Mouse (Mus musculus) forebrain, embryonic 12.5 days (tissue): ENCODE data around the gene Gm9821. TPM values are rescaled to one million over a fixed set of nuclear protein-coding genes. Genes with fewer than 3 reads are reported as not detected.

Source experiments
- ATAC-seq: fragments of 200-750 bp; cut with Nextera tagmentation; 2 replicates; pipeline ENCODE4 v1.8.0; 2017; ENCODE audit warnings: moderate TSS enrichment; ENCODE audit not compliant: low FRiP score
- H3K27ac ChIP-seq: fragments of 300-500 bp; sonication (generic); 2 replicates; pipeline ENCODE4 v1.5.1; 2016; ENCODE audit warnings: mild to moderate bottlenecking
- H3K27me3 ChIP-seq: fragments of 300-500 bp; sonication (generic); 2 replicates; pipeline ENCODE4 v1.6.1; 2016; ENCODE audit warnings: mild to moderate bottlenecking
- H3K36me3 ChIP-seq: fragments of 300-500 bp; sonication (generic); replicated peaks from 2 replicates; pipeline ENCODE4 v1.6.1; 2016; ENCODE audit warnings: mild to moderate bottlenecking
- H3K4me1 ChIP-seq: fragments of 300-500 bp; sonication (generic); 2 replicates; pipeline ENCODE4 v1.6.1; 2016
- H3K4me2 ChIP-seq: fragments of 300-500 bp; sonication (generic); 2 replicates; pipeline ENCODE4 v1.6.1; 2016; ENCODE audit warnings: mild to moderate bottlenecking, moderate library complexity
- H3K4me3 ChIP-seq: fragments of 300-500 bp; sonication (generic); replicated peaks from 2 replicates; pipeline ENCODE4 v1.5.1; 2016; ENCODE audit warnings: mild to moderate bottlenecking
- H3K9ac ChIP-seq: fragments of 300-500 bp; sonication (generic); 2 replicates; pipeline ENCODE4 v1.6.1; 2016; ENCODE audit warnings: mild to moderate bottlenecking
- H3K9me3 ChIP-seq: fragments of 300-500 bp; sonication (generic); 2 replicates; pipeline ENCODE4 v1.6.1; 2016
- WGBS: fragments of 180-500 bp; shearing (Covaris S2); methylation state at CpG from one replicate; pipeline ENCODE4 v1.1.7; 2016; 5-methylcytosine and 5-hydroxymethylcytosine counted together
- polyA plus RNA-seq: library from polyadenylated mRNA; unstranded; fragments of >200 nt; fragmentation: Nextera tagmentation; extraction: Ambion mirVana; gene quantifications from 2 replicates; pipeline ENCODE4 v1.2.1, GENCODE M21; 2016

Gm9821 gene
- polyA plus RNA-seq, 1 experiment from 2014 or later: 0.52 TPM

DNA sequence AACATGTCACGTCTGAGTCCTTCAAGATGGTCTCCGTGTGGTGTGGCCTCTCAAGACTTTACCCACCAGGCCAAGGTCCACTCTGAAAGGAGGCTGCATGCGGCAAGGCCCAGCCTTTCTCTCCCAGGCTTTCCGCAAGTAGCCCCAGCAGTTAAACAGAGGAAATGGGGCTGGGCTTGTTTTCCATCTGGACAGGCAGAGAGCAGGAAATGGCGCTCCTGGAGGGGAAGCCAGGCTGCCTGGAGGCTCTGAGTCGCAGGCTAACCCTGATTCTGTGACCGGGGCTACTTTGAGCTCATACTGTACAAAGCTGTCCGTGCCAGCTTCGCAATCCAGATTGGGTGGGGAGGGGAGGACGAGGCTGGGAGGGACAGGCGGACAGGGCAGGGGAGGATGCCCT is 22.5 kb downstream of the Gm9821 start:
- no peak for ATAC-seq
- 77% methylated on average over 11 of the region's 11 CpGs for WGBS
- peaks cover 19% of the 10 kb centered on the region for H3K4me1 ChIP-seq
- H3K9ac ChIP-seq: no peak overlapping the region
- H3K9me3 ChIP-seq: no peaks in the 10 kb centered on the region
- no peak overlapping the region for H3K4me2 ChIP-seq
- H3K27me3 ChIP-seq: peaks cover 47% of the 10 kb centered on the region
- no peaks in the 10 kb centered on the region for H3K36me3 ChIP-seq
- H3K27ac ChIP-seq: no peak overlapping the region
- H3K4me3 ChIP-seq: no peak overlapping the region

DNA sequence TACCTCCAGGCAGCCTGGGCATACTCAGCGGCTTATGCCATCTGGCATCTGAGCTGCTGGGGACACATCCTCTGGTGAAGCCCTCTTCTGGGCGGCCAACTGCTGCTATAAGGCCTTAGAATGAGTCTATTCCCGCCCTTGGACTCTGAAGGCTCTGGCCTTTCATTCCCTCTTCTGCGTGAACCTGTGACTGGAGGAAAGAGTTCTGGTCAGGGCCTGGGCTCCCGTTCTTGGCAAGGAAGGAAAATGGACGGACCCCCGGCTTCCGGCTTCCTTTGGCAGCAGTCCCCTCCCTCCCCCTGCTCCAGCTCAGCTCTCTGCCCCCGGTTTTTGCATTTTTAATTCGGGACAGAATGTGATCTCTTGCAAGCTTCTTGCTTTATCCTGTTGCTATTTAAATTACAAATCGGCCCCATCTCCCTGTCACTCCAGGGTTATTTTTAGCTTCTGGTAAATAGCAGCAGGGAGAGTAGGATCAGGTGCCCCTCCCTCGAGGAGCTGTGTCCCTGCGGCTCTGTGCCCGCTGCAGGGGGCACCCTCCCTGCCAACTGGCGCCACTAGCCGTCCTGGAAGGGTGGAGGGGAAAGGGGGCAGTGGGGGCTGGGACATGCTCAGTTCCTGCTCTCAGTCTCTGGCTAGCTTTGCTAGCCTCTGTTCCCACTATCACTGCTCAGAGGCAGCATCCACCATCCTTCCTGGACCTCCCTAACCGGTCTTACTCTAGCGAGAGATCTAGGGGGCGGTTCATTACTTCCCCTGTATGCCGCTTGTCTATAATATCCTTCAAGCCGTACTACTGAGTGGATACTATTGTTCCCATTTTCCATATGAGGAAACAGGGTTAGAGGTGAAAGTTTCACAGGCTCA is 26.0 kb downstream of the Gm9821 start:
- peak overlapping the region; percentile 61 for H3K27ac ChIP-seq
- peak overlapping the region; percentile 32 for H3K4me2 ChIP-seq
- H3K9me3 ChIP-seq: no peaks in the 10 kb centered on the region
- H3K27me3 ChIP-seq: peaks cover 64% of the 10 kb centered on the region
- 19% methylated on average over 21 of the region's 21 CpGs for WGBS
- ATAC-seq: peak; percentile 39; the same call in 1 of the 2 replicates
- no peaks in the 10 kb centered on the region for H3K36me3 ChIP-seq
- H3K4me3 ChIP-seq: no peak overlapping the region
- peak overlapping the region; percentile 25; the same call in 1 of the 2 replicates for H3K9ac ChIP-seq
- peaks cover 42% of the 10 kb centered on the region for H3K4me1 ChIP-seq

DNA sequence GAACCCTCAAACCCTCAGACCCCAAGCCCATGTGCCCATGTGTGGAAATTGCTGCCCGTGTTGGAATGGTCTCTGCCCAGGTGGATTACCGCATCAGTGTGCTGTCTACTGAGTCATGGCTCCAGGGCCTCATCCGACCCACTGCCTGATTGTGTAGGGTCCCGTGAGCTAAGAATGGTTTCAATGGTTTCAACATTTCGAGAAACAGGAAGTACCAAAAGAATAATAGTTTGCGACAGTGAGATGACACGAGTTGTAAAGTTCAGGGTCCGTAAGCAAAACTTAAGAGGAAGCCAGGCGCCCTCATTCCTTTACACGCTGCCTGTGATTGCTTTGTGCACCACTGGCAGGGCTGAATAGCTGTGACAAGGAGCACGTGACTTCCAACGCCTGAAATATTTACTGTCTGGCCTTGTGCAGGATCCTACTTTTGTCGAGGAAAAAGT is 26.6 kb downstream of the Gm9821 start:
- Histone ChIP-seq H3K9ac (0 out of 2 replicates have a peak overlapping the region, but pooled peaks have one; percentile 25), H3K4me2 (no peak overlapping the region; the same call in 1 of the 2 replicates), H3K4me3 (no peak overlapping the region), H3K27me3 (peaks cover 67% of the 10 kb centered on the region), H3K4me1 (peaks cover 42% of the 10 kb centered on the region), H3K9me3 (no peaks in the 10 kb centered on the region), H3K36me3 (no peaks in the 10 kb centered on the region), H3K27ac (no peak overlapping the region)
- ATAC-seq: no peak
- 40% methylated on average over 13 of the region's 13 CpGs for WGBS

- Histone ChIP-seq H3K9me3 (no peaks in the 10 kb centered on the region), H3K4me3 (no peak overlapping the region), H3K4me1 (peaks cover 48% of the 10 kb centered on the region), H3K27me3 (peaks cover 80% of the 10 kb centered on the region), H3K4me2 (no peak overlapping the region), H3K9ac (no peak overlapping the region), H3K36me3 (no peaks in the 10 kb centered on the region), H3K27ac (no peak overlapping the region)
- 19% methylated on average over 7 of the region's 7 CpGs for WGBS
- no peak for ATAC-seq
Observed at GRCm38 (mm10) chr2:91973416-91974135, 28.1 kb downstream of the Gm9821 start.

- Histone ChIP-seq H3K4me2 (peak within 1 kb of the TSS; percentile 63), H3K9me3 (no peaks in the 10 kb centered on the region), H3K4me1 (peaks cover 69% of the 10 kb centered on the region), H3K4me3 (peak within 1 kb of the TSS; percentile 42), H3K36me3 (no peaks in the 10 kb centered on the region), H3K27me3 (peaks cover 71% of the 10 kb centered on the region), H3K27ac (no peak within 1 kb of the TSS), H3K9ac (peak within 1 kb of the TSS; percentile 47)
- peak; percentile 57 for ATAC-seq
- 1% methylated on average over 71 of the region's 79 CpGs for WGBS
Observed at GRCm38 (mm10) chr2:91975581-91976541, 30.4 kb downstream of the Gm9821 start, which contains the start of gene Dgkz. TSS of gene Dgkz (minus strand) at chr2:91975864.

DNA sequence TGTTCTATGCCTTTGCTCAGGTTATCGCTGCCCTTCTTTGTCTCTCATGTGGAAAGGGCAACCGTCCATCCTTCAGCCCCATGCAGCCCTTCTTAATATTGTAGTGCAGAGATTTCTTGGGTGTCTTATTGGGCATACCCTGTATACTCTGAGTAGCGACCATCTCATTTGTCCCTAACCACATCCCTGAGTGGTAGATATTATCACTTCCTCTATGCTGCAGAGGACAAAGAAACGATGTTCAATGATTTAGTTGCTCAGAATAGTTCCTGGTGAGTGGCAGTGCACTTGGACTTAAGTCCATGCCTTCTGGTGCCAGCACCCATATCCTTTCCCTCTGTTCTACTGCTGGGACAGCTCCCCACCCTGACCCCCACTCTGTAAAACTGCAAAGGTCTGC is 32.5 kb downstream of the Gm9821 start:
- Histone ChIP-seq H3K9me3 (no peaks in the 10 kb centered on the region), H3K4me2 (no peak overlapping the region), H3K36me3 (no peaks in the 10 kb centered on the region), H3K27me3 (peaks cover 54% of the 10 kb centered on the region), H3K27ac (peak overlapping the region; percentile 53; the same call in 1 of the 2 replicates), H3K9ac (no peak overlapping the region), H3K4me3 (no peak overlapping the region), H3K4me1 (peaks cover 53% of the 10 kb centered on the region)
- no peak for ATAC-seq
- WGBS: 82% methylated on average over 4 of the region's 4 CpGs

DNA sequence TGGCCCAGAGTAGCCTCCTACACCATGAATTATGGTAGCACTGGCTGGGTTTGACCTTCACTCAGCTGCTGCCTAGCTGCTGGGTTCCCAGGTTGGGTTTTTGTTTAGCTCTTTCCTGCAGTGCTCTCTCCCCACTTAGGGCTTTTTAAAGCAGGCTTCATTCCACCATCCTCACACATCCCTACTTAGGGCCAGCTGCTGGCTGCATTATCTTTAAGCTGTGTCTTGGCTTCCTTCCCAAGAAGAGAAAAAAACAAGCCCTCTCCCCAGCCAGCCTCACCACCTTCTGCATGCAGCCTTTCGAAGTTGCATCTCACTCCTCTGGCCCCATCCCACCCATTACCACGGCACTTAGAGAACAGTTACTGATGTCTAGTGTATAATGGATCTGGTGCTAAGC is 33.0 kb downstream of the Gm9821 start:
- H3K9me3 ChIP-seq: no peaks in the 10 kb centered on the region
- ATAC-seq: no peak
- H3K4me3 ChIP-seq: no peak overlapping the region
- no peaks in the 10 kb centered on the region for H3K36me3 ChIP-seq
- H3K4me2 ChIP-seq: no peak overlapping the region
- no peak overlapping the region for H3K9ac ChIP-seq
- H3K27ac ChIP-seq: peak overlapping the region; percentile 53; the same call in 1 of the 2 replicates
- WGBS: 31% methylated on average over 2 of the region's 2 CpGs
- peaks cover 47% of the 10 kb centered on the region for H3K4me1 ChIP-seq
- H3K27me3 ChIP-seq: peaks cover 49% of the 10 kb centered on the region

DNA sequence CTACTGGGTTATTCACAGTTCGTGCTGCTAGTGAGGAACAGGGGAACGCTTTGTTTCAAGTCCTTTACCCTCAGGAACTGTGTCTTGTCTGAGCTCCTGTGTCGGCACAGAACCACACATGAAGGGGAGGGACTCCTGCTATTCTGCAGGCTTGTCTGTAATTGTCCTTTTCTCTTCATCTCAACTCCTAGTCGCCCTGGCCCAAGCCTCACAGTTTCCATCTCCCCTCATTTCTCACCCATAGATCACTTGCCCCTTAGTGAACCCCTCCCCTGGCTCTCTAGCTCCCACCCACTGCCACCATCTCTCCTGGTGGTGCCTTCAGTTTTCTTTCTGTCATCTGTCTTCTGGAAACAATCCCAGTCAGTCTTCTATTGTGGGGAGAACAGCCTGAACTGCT is 34.7 kb downstream of the Gm9821 start:
- Histone ChIP-seq H3K4me1 (peaks cover 53% of the 10 kb centered on the region), H3K9ac (no peak overlapping the region), H3K9me3 (no peaks in the 10 kb centered on the region), H3K27me3 (peaks cover 32% of the 10 kb centered on the region), H3K36me3 (no peaks in the 10 kb centered on the region), H3K27ac (0 out of 2 replicates have a peak overlapping the region, but pooled peaks have one; percentile 13), H3K4me3 (no peak overlapping the region), H3K4me2 (no peak overlapping the region)
- ATAC-seq: no peak
- WGBS: 7% methylated on average over 4 of the region's 4 CpGs

- no peak overlapping the region for H3K4me3 ChIP-seq
- no peaks in the 10 kb centered on the region for H3K36me3 ChIP-seq
- H3K4me2 ChIP-seq: no peak overlapping the region
- H3K4me1 ChIP-seq: peaks cover 49% of the 10 kb centered on the region
- H3K27me3 ChIP-seq: peaks cover 26% of the 10 kb centered on the region
- 35% methylated on average over 5 of the region's 5 CpGs for WGBS
- no peak for ATAC-seq
- H3K9me3 ChIP-seq: no peaks in the 10 kb centered on the region
- no peak overlapping the region for H3K27ac ChIP-seq
- no peak overlapping the region for H3K9ac ChIP-seq
Observed at GRCm38 (mm10) chr2:91980830-91981229, 35.3 kb downstream of the Gm9821 start.

DNA sequence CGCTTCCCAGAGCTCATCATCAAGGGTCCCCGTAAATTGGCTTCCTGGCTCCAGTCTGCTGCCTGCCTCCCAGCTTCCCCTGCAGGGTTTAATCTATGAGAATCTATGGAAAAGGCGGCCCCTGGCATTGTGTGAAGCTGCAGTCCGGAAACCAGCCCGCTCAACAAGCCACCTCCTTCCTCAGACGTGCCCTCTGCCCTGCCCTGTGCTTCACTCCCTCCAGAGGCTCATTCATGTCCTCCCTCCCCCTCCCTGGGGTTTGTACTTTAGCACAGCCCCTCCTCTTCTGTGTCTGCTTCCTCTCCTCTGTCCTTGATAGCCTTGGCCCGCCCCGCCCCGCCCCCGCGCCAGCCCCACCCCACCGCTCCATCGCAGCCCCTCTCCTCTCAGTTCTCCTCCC is 38.9 kb downstream of the Gm9821 start:
- 0 out of 2 replicates have a peak overlapping the region, but pooled peaks have one; percentile 5 for H3K9ac ChIP-seq
- under 1% methylated on average over 10 of the region's 13 CpGs for WGBS
- peak overlapping the region; percentile 33; the same call in 1 of the 2 replicates for H3K27ac ChIP-seq
- H3K4me3 ChIP-seq: peak overlapping the region; percentile 19; the same call in 1 of the 2 replicates
- peaks cover 33% of the 10 kb centered on the region for H3K4me1 ChIP-seq
- peak overlapping the region; percentile 45 for H3K4me2 ChIP-seq
- no peaks in the 10 kb centered on the region for H3K36me3 ChIP-seq
- H3K27me3 ChIP-seq: 0 out of 2 replicates have a peak, but pooled peaks cover 6% of the 10 kb centered on the region
- H3K9me3 ChIP-seq: no peaks in the 10 kb centered on the region
- peak; percentile 75 for ATAC-seq

DNA sequence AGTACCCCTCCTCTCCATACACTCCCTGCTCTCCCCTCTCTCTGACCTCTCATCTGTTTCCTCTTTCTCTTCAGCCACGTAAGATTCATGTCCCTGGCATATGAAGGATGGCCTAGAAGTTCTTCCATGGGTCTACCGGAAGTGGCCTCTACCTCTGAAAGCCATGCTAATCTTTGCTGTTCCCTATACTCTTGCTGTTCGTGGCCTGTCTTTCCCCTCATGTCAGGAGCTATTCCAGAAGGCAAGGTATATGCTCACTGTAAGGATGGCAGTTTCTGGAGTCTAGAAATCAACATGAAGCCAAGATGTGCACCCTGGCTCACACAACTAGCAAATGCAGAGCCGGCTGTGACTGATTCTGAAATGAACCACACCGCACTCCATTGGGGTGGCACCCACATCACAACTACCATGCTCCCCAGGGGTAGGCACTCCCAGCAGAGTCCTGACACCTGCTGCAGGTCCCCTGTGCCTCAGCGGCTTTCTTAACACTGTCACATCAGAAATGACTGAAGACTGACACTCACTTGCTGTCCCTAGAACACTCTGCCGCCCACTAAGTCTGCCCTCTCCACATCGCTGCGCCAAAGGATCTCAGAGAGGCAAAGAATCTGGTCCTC is 39.5 kb downstream of the Gm9821 start:
- Histone ChIP-seq H3K9me3 (no peaks in the 10 kb centered on the region), H3K4me1 (peaks cover 27% of the 10 kb centered on the region), H3K36me3 (no peaks in the 10 kb centered on the region), H3K9ac (no peak overlapping the region), H3K27me3 (0 out of 2 replicates have a peak, but pooled peaks cover 6% of the 10 kb centered on the region), H3K27ac (peak overlapping the region; percentile 33; the same call in 1 of the 2 replicates), H3K4me3 (no peak overlapping the region), H3K4me2 (peak overlapping the region; percentile 45)
- WGBS: 40% methylated on average over 9 of the region's 9 CpGs
- ATAC-seq: no peak
